Mouse (Mus musculus): ENCODE results near the gene 4930469K13Rik. TPM values are rescaled to one million over a fixed set of nuclear protein-coding genes. Genes with fewer than 3 reads are reported as not detected.

Gene 4930469K13Rik
- polyA plus RNA-seq, 2 experiments = not detected

DNA sequence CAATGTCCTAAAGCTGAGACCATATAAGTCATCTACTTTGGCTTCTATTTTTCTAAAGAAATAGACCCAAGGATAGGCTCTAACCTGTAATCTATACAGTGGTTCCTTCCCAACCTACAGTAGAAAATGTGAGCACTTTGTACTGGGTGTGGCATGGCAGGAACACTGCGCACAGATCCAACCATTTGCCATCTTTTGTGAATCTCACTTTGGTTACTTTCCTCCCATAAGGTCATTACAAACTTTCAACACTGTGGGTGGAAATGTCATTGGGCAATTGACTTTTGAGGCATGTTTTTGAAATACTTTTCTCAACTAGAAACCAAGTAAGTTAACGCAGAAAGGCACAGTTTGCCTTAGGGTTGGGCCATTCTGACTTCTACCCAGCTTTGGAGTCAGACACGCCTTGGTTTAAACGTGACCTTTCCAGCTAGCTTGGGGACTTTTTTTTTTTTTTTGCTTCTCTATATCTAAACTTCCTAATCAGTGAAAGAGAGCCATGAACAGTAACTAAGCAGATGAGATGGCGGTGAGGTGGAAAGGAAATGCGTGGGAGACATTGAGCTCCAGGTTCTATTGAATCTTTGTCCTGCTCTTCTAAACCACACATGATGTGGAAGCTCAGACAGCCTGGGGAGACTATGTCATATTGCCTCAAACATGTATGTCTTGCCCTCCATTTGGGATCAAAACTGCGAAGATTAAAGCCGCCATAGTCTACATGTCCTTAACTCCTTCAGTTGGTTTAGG lies 49.8 kb downstream of the 4930469K13Rik start:
- 92% methylated on average over 8 of the region's 8 CpGs for WGBS

DNA sequence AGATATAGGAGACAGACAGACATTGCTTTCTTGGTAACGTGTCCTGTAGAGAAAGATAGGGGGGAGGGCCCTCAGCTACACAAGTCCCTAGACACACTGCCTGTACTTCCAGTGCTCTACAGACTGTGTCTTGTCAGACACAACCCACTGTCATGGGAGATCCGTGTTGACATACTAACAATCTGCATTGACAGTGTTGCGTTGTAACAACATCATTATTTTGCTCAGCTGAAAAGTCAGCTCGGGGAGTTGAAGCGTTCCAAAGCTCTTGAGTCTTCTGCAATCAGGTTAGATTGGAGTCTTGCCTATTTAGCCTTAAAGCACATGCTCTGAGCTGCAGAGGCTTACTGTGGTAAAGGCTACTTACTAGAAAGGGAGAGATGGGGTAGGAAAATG lies 50.8 kb downstream of the 4930469K13Rik start:
- Histone ChIP-seq H3K9me3 (ENCODE audit: control insufficient read depth, low read length) (no peaks in the 10 kb centered on the region), H3K36me3 (ENCODE audit: control insufficient read depth, insufficient read depth, low read length) (no peaks in the 10 kb centered on the region), H3K4me1 (ENCODE audit: control insufficient read depth, insufficient read depth, low read length) (no peaks in the 10 kb centered on the region), H3K27ac (replicated peaks; ENCODE audit: low read depth, low read length) (no peak overlapping the region; the same call in 1 of the 2 replicates), H3K4me3 (replicated peaks; ENCODE audit: low read length) (no peak overlapping the region), H3K9ac (ENCODE audit: low read depth, low read length, severe bottlenecking) (no peak overlapping the region), H3K27me3 (ENCODE audit: control insufficient read depth, insufficient read depth, low read length) (no peaks in the 10 kb centered on the region), H3K4me2 (replicated peaks; ENCODE audit: low read depth, low read length, severe bottlenecking) (no peak overlapping the region)
- WGBS = 82% methylated on average over 5 of the region's 5 CpGs
- no peak; the same call in 1 of the 2 replicates for ATAC-seq (ENCODE audit: low FRiP score, low read depth)
- TF ChIP-seq POLR2A (IDR thresholded peaks at IDR 0.05; ENCODE audit: borderline replicate concordance, extremely low read depth, insufficient read depth, insufficient read length) = no peak
- no peak for DNase-seq (ENCODE audit: low spot score)

More for the DNA sequence above, 49.8 kb downstream of the 4930469K13Rik start:
- no peak for TF ChIP-seq POLR2A (IDR thresholded peaks at IDR 0.05; ENCODE audit: borderline replicate concordance, extremely low read depth, insufficient read depth, insufficient read length)
- Histone ChIP-seq H3K4me3 (replicated peaks; ENCODE audit: low read length) (no peak overlapping the region), H3K4me1 (ENCODE audit: control insufficient read depth, insufficient read depth, low read length) (no peaks in the 10 kb centered on the region), H3K9me3 (ENCODE audit: control insufficient read depth, low read length) (no peaks in the 10 kb centered on the region), H3K9ac (ENCODE audit: low read depth, low read length, severe bottlenecking) (no peak overlapping the region), H3K27ac (replicated peaks; ENCODE audit: low read depth, low read length) (no peak overlapping the region), H3K36me3 (ENCODE audit: control insufficient read depth, insufficient read depth, low read length) (no peaks in the 10 kb centered on the region), H3K4me2 (replicated peaks; ENCODE audit: low read depth, low read length, severe bottlenecking) (no peak overlapping the region), H3K27me3 (ENCODE audit: control insufficient read depth, insufficient read depth, low read length) (no peaks in the 10 kb centered on the region)
- DNase-seq (ENCODE audit: low spot score) = no peak
- ATAC-seq (ENCODE audit: low FRiP score, low read depth) = no peak

DNA sequence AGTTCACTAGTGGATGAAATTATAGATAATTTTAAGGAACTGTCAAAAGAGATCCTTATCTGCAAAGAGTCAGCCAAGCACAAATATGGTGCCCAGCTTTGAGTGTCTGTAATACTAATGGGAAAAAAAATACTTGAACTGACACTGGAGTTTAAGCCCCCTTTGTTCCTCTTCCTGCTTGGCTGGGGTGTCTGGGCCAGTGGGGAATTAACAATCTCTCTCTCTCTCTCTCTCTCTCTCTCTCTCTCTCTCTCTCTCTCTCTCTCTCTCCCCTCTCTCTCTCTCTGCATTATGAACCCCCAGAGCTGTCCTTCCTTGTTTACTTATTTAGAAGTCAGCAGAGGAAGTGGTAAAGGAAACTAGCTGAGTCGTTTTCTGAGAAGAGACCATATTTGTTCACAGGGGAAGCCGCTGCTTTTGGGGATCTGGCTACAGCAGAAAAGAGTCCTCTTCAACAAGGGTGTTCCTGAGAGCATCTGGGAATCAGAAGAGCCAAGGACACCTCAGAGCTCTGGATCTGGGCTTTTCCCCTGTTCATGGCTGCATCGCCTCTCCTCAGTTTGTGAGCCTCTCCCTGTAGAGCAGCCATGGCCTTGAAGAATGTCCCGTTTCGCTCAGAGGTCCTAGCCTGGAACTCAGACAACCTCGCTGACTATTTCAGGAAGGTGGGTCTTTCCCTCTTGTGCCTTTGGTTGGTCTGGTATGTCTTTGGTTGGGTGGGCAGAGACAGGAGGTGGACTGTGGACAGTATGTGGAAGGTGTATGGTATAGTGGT lies 51.4 kb downstream of the 4930469K13Rik start, which contains the start of gene Lcp2:
TSS of gene Lcp2 (plus strand) at position 154 of the 775 bp plus-strand sequence.
- H3K9me3 ChIP-seq (ENCODE audit: control insufficient read depth, low read length) = no peaks in the 10 kb centered on the region
- H3K4me2 ChIP-seq (replicated peaks; ENCODE audit: low read depth, low read length, severe bottlenecking) = no peak within 1 kb of the TSS
- H3K4me1 ChIP-seq (ENCODE audit: control insufficient read depth, insufficient read depth, low read length) = no peaks in the 10 kb centered on the region
- H3K36me3 ChIP-seq (ENCODE audit: control insufficient read depth, insufficient read depth, low read length) = no peaks in the 10 kb centered on the region
- 87% methylated on average over 6 of the region's 6 CpGs for WGBS
- no peak for ATAC-seq (ENCODE audit: low FRiP score, low read depth)
- DNase-seq (ENCODE audit: low spot score) = no peak
- no peak within 1 kb of the TSS for H3K4me3 ChIP-seq (replicated peaks; ENCODE audit: low read length)
- H3K27ac ChIP-seq (replicated peaks; ENCODE audit: low read depth, low read length) = no peak within 1 kb of the TSS; the same call in 1 of the 2 replicates
- no peak within 1 kb of the TSS for H3K9ac ChIP-seq (ENCODE audit: low read depth, low read length, severe bottlenecking)
- no peak for TF ChIP-seq POLR2A (IDR thresholded peaks at IDR 0.05; ENCODE audit: borderline replicate concordance, extremely low read depth, insufficient read depth, insufficient read length)
- no peaks in the 10 kb centered on the region for H3K27me3 ChIP-seq (ENCODE audit: control insufficient read depth, insufficient read depth, low read length)

DNA sequence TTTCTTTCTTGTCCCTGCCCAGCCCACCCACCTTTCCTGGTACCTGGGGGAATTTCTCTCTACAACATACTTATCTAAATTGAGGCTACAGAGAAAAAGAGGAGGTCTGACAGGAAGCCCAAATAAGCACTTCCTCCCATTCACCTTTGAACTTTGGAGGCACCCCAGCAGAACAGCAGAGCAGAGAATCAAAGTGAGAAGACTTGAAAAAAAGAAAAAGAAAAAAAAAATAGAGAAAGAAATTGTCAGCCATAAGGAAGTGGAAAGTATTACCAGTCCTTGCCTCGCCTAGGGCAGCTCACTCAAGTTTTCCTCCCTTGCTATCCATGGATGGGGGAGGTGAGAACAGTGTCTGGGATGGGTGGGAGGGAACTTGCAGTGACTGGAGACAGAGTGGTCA lies 55.5 kb downstream of the 4930469K13Rik start:
- H3K4me3 ChIP-seq (replicated peaks; ENCODE audit: low read length) = no peak overlapping the region
- no peak overlapping the region for H3K9ac ChIP-seq (ENCODE audit: low read depth, low read length, severe bottlenecking)
- H3K9me3 ChIP-seq (ENCODE audit: control insufficient read depth, low read length) = no peaks in the 10 kb centered on the region
- DNase-seq (ENCODE audit: low spot score) (no peak), ATAC-seq (ENCODE audit: low FRiP score, low read depth) (no peak)
- no peaks in the 10 kb centered on the region for H3K36me3 ChIP-seq (ENCODE audit: control insufficient read depth, insufficient read depth, low read length)
- no peak for TF ChIP-seq POLR2A (IDR thresholded peaks at IDR 0.05; ENCODE audit: borderline replicate concordance, extremely low read depth, insufficient read depth, insufficient read length)
- no peak overlapping the region for H3K27ac ChIP-seq (replicated peaks; ENCODE audit: low read depth, low read length)
- 68% methylated on average over 1 of the region's 1 CpGs for WGBS
- no peaks in the 10 kb centered on the region for H3K4me1 ChIP-seq (ENCODE audit: control insufficient read depth, insufficient read depth, low read length)
- H3K4me2 ChIP-seq (replicated peaks; ENCODE audit: low read depth, low read length, severe bottlenecking) = no peak overlapping the region
- no peaks in the 10 kb centered on the region for H3K27me3 ChIP-seq (ENCODE audit: control insufficient read depth, insufficient read depth, low read length)

DNA sequence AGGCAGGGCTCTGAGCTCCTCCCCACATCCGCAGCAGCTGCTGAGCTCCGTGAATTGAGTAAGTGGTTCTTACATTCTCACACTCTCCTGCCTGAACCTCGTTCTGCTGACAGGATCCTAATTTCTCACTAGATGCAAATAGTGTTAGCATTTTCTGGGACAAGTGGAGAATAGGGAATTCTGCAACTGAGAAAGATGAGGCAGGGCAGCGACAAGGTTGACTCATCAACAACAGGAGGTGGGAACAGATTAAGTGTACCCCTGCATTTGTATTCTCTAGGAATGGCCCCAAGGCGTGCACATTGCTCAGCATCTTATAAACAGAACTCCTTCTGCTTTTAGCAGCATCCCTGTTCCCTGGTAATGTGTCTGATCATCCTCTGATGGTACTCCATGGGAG lies 58.3 kb downstream of the 4930469K13Rik start:
- Histone ChIP-seq H3K4me1 (ENCODE audit: control insufficient read depth, insufficient read depth, low read length) (no peaks in the 10 kb centered on the region), H3K9ac (ENCODE audit: low read depth, low read length, severe bottlenecking) (no peak overlapping the region), H3K27ac (replicated peaks; ENCODE audit: low read depth, low read length) (no peak overlapping the region), H3K9me3 (ENCODE audit: control insufficient read depth, low read length) (no peaks in the 10 kb centered on the region), H3K4me3 (replicated peaks; ENCODE audit: low read length) (no peak overlapping the region), H3K27me3 (ENCODE audit: control insufficient read depth, insufficient read depth, low read length) (no peaks in the 10 kb centered on the region), H3K4me2 (replicated peaks; ENCODE audit: low read depth, low read length, severe bottlenecking) (no peak overlapping the region), H3K36me3 (ENCODE audit: control insufficient read depth, insufficient read depth, low read length) (no peaks in the 10 kb centered on the region)
- no peak for DNase-seq (ENCODE audit: low spot score)
- WGBS = 77% methylated on average over 5 of the region's 5 CpGs
- no peak for ATAC-seq (ENCODE audit: low FRiP score, low read depth)
- no peak for TF ChIP-seq POLR2A (IDR thresholded peaks at IDR 0.05; ENCODE audit: borderline replicate concordance, extremely low read depth, insufficient read depth, insufficient read length)
